Mouse (Mus musculus) lung, postnatal 10 days (tissue): ENCODE results near the gene 1700022I11Rik.
A peak's percentile ranks its signal among the peaks of the same experiment; 100 is the strongest.

Experiments
- DNase-seq: peaks from one replicate; pipeline ENCODE4 v3.0.0; 2021

Gene 1700022I11Rik

GRCm38 (mm10) chr4:43010161-43011038, 41.0 kb downstream of the 1700022I11Rik start, which contains the start of gene Fancg:
TSS of gene Fancg (minus strand) at chr4:43010506.
- peak; percentile 86 for DNase-seq

GRCm38 (mm10) chr4:43012091-43012490, 42.7 kb downstream of the 1700022I11Rik start:
- no peak for DNase-seq

GRCm38 (mm10) chr4:43018156-43018555, 48.8 kb downstream of the 1700022I11Rik start:
- DNase-seq: no peak

- DNase-seq: no peak
These were observed 49.8 kb downstream of the 1700022I11Rik start for GRCm38 (mm10) chr4:43019176-43019575.

GRCm38 (mm10) chr4:43019641-43020465, 50.4 kb downstream of the 1700022I11Rik start:
- DNase-seq: no peak

GRCm38 (mm10) chr4:43020876-43021275, 51.5 kb downstream of the 1700022I11Rik start:
- no peak for DNase-seq

GRCm38 (mm10) chr4:43021341-43021740, 51.9 kb downstream of the 1700022I11Rik start:
- no peak for DNase-seq

GRCm38 (mm10) chr4:43024673-43025072, 55.3 kb downstream of the 1700022I11Rik start:
- DNase-seq: no peak

- DNase-seq: peak; percentile 98
These were observed 55.9 kb downstream of the 1700022I11Rik start, which contains the start of gene Pigo for GRCm38 (mm10) chr4:43025084-43025960. TSS of gene Pigo (minus strand) at chr4:43025819.

GRCm38 (mm10) chr4:43029121-43029520, 59.7 kb downstream of the 1700022I11Rik start:
- DNase-seq: no peak

GRCm38 (mm10) chr4:43029749-43030148, 60.3 kb downstream of the 1700022I11Rik start:
- DNase-seq: no peak

- no peak for DNase-seq
These were observed 60.9 kb downstream of the 1700022I11Rik start for GRCm38 (mm10) chr4:43030352-43030751.

GRCm38 (mm10) chr4:43030780-43031230, 61.4 kb downstream of the 1700022I11Rik start:
- no peak for DNase-seq

- DNase-seq: peak; percentile 96
These were observed 62.0 kb downstream of the 1700022I11Rik start, which contains the start of gene Stoml2 for GRCm38 (mm10) chr4:43031237-43031995. TSS of gene Stoml2 (minus strand) at chr4:43031710.

GRCm38 (mm10) chr4:43032501-43032900, 63.1 kb downstream of the 1700022I11Rik start:
- no peak for DNase-seq
